In the genomic region with DNA sequence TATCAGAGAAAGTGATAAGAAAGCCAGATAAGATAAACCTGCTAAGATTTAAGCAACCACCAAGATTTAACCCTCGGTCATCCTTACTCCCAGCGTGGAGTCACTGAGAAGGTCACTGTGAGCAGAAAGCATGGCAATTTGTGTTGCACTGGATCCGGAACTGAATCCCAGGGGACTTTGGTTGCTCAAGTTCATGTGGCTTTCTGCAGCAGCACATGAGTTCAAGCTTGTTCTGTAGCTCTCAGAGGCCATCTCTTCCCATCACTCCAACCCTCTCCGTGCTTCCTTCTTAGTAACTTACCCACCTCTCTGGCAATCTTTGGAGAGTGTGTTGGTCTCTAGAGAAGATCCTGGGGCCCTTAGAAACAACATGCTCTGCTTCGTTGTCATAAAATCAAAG, we compare ENCODE assay signal across 18 mouse cellular contexts.
A peak's percentile ranks its signal among the peaks of the same experiment; 100 is the strongest.
DNase-seq lines count a peak whose midpoint lies in the region; ATAC-seq and TF ChIP-seq lines count a peak whose summit lies in the region.
"Had no signal": no experiment of that assay in that cellular context is flagged by ENCODE, and none has a peak within 500 bp of the region (broad histone marks: within the 10 kb centered on the region; RNA-seq: fewer than 3 reads in every experiment).

No protein-coding gene starts in this region.

- H3K9me3 ChIP-seq in kidney, embryonic 16.5 days (ENCODE audit: low read length), result no peaks in the 10 kb centered on the region
- H3K9me3 ChIP-seq in intestine, embryonic 15.5 days, result no peaks in the 10 kb centered on the region
- H3K9me3 ChIP-seq in midbrain, embryonic 14.5 days (ENCODE audit: control insufficient read depth, low read length), result no peaks in the 10 kb centered on the region
- H3K9me3 ChIP-seq: embryonic facial prominence, embryonic 15.5 days; forebrain, embryonic 15.5 days; heart, embryonic 10.5 days; hindbrain, embryonic 15.5 days had no signal

- ATAC-seq in kidney, embryonic 16.5 days (ENCODE audit: low FRiP score, low TSS enrichment), result no peak
- no peak for ATAC-seq in intestine, embryonic 15.5 days
- no peak for ATAC-seq in midbrain, embryonic 14.5 days (ENCODE audit: low FRiP score, low TSS enrichment)

- no peak overlapping the region for H3K4me3 ChIP-seq in kidney, embryonic 16.5 days (ENCODE audit: low read length)
- no peak overlapping the region for H3K4me3 ChIP-seq in intestine, embryonic 15.5 days (replicated peaks)
- H3K4me3 ChIP-seq in small intestine, adult 2 months (ENCODE audit: low read depth, low read length), result no peak overlapping the region
- H3K4me3 ChIP-seq in midbrain, embryonic 14.5 days (replicated peaks; ENCODE audit: low read depth, low read length), result no peak overlapping the region
- H3K4me3 ChIP-seq: embryonic facial prominence, embryonic 15.5 days; forebrain, embryonic 15.5 days; heart, embryonic 10.5 days; hindbrain, embryonic 15.5 days had no signal

- H3K4me1 ChIP-seq in kidney, embryonic 16.5 days (ENCODE audit: insufficient read depth, low read length), result peaks cover 7% of the 10 kb centered on the region; the same call in 1 of the 2 replicates
- H3K4me1 ChIP-seq in intestine, embryonic 15.5 days (replicated peaks), result no peaks in the 10 kb centered on the region; the same call in 1 of the 2 replicates
- H3K4me1 ChIP-seq in small intestine, adult 2 months (ENCODE audit: control insufficient read depth, insufficient read depth, insufficient read length, low read length), result peaks cover 18% of the 10 kb centered on the region; the same call in 1 of the 2 replicates
- H3K4me1 ChIP-seq in midbrain, embryonic 14.5 days (ENCODE audit: control insufficient read depth, insufficient read depth, low read length), result no peaks in the 10 kb centered on the region

- 78% methylated on average over 5 of the region's 5 CpGs for WGBS in kidney, embryonic 16.5 days
- 62% methylated on average over 5 of the region's 5 CpGs for WGBS in intestine, embryonic 15.5 days
- WGBS in small intestine, adult 2 months, result 58% methylated on average over 5 of the region's 5 CpGs
- WGBS in midbrain, embryonic 14.5 days, result 95% methylated on average over 5 of the region's 5 CpGs

- no peak overlapping the region for H3K4me2 ChIP-seq in kidney, embryonic 16.5 days (replicated peaks; ENCODE audit: low read depth, low read length)
- H3K4me2 ChIP-seq in intestine, embryonic 15.5 days (replicated peaks), result 0 out of 2 replicates have a peak overlapping the region, but pooled peaks have one; percentile 26
- H3K4me2 ChIP-seq in midbrain, embryonic 14.5 days (ENCODE audit: low read length), result no peak overlapping the region
- H3K4me2 ChIP-seq: embryonic facial prominence, embryonic 15.5 days; forebrain, embryonic 15.5 days; hindbrain, embryonic 15.5 days had no signal

- no peak overlapping the region for H3K9ac ChIP-seq in kidney, embryonic 16.5 days (replicated peaks; ENCODE audit: low read length)
- H3K9ac ChIP-seq in intestine, embryonic 15.5 days, result no peak overlapping the region
- H3K9ac ChIP-seq in midbrain, embryonic 14.5 days (replicated peaks; ENCODE audit: low read length), result no peak overlapping the region
- H3K9ac ChIP-seq: embryonic facial prominence, embryonic 15.5 days; forebrain, embryonic 15.5 days; hindbrain, embryonic 15.5 days had no signal

- no peak for TF ChIP-seq POLR2A in small intestine, adult 2 months (IDR thresholded peaks at IDR 0.05; ENCODE audit: low read depth, low read length)

- no peak for DNase-seq in kidney, adult 11 months
- DNase-seq in midbrain, embryonic 14.5 days, result no peak
- DNase-seq in testis, postnatal 14 days (ENCODE audit: low spot score), result no peak
- DNase-seq in Muller cell, postnatal 12 days (ENCODE audit: inconsistent ontology term), result no peak
- DNase-seq: adrenal gland, postnatal 25 days; cerebellum, adult 2 months; cerebellum, postnatal 10 days; embryo, embryonic 11 days; gastrocnemius, postnatal 36 days; heart, adult 18-20 months; heart, postnatal 10 days had no signal

- no peaks in the 10 kb centered on the region for H3K36me3 ChIP-seq in kidney, embryonic 16.5 days (ENCODE audit: insufficient read depth, low read length)
- no peaks in the 10 kb centered on the region for H3K36me3 ChIP-seq in intestine, embryonic 15.5 days
- no peaks in the 10 kb centered on the region for H3K36me3 ChIP-seq in small intestine, adult 2 months (ENCODE audit: control insufficient read depth, insufficient read depth, low read length)
- no peaks in the 10 kb centered on the region for H3K36me3 ChIP-seq in midbrain, embryonic 14.5 days (ENCODE audit: control insufficient read depth, insufficient read depth, low read length)
- H3K36me3 ChIP-seq: embryonic facial prominence, embryonic 15.5 days; forebrain, embryonic 15.5 days; heart, embryonic 10.5 days; hindbrain, embryonic 15.5 days had no signal

- H3K27me3 ChIP-seq in kidney, embryonic 16.5 days (ENCODE audit: insufficient read depth, low read length), result no peaks in the 10 kb centered on the region
- no peaks in the 10 kb centered on the region for H3K27me3 ChIP-seq in intestine, embryonic 15.5 days (replicated peaks)
- H3K27me3 ChIP-seq in small intestine, adult 2 months (ENCODE audit: control insufficient read depth, insufficient read depth, low read length), result no peaks in the 10 kb centered on the region
- H3K27me3 ChIP-seq in midbrain, embryonic 14.5 days (ENCODE audit: control insufficient read depth, insufficient read depth, low read length), result no peaks in the 10 kb centered on the region
- H3K27me3 ChIP-seq: embryonic facial prominence, embryonic 15.5 days; forebrain, embryonic 15.5 days; hindbrain, embryonic 15.5 days had no signal

- peak overlapping the region; percentile 21; the same call in 1 of the 2 replicates for H3K27ac ChIP-seq in kidney, embryonic 16.5 days (ENCODE audit: low read length)
- peak overlapping the region; percentile 8 for H3K27ac ChIP-seq in intestine, embryonic 15.5 days
- peak overlapping the region; percentile 79 for H3K27ac ChIP-seq in small intestine, adult 2 months (ENCODE audit: insufficient read depth, low read depth, low read length)
- no peak overlapping the region for H3K27ac ChIP-seq in midbrain, embryonic 14.5 days (replicated peaks; ENCODE audit: low read depth, low read length)
- H3K27ac ChIP-seq: embryonic facial prominence, embryonic 15.5 days; forebrain, embryonic 15.5 days; heart, embryonic 10.5 days; hindbrain, embryonic 15.5 days had no signal

- no peak for TF ChIP-seq CTCF in small intestine, adult 2 months (IDR thresholded peaks at IDR 0.05; ENCODE audit: extremely low read depth, insufficient read length, insufficient replicate concordance, low read depth, low read length)
